Mouse (Mus musculus): ENCODE results near the gene Yme1l1. TPM values are rescaled to one million over a fixed set of nuclear protein-coding genes. Genes with fewer than 3 reads are reported as not detected.

Gene Yme1l1
- polyA plus RNA-seq (2015; fragmentation: Nextera tagmentation; extraction: Ambion mirVana), result 53.1 and 55.7 TPM in 2 replicates

- H3K36me3 ChIP-seq, result no peaks in the 10 kb centered on the region
- under 1% methylated on average over 61 of the region's 61 CpGs for WGBS
- peak; percentile 98 for ATAC-seq (ENCODE audit: low FRiP score, low read depth)
These were observed at the start of gene Yme1l1, which contains the start of gene Mastl for GRCm38 (mm10) chr2:23155777-23156607. Gene Yme1l1, plus strand, starts transcription at chr2:23156369. Gene Mastl, minus strand, starts transcription at chr2:23156024.

GRCm38 (mm10) chr2:23119573-23119972, 36.6 kb upstream of the Yme1l1 start:
- Histone ChIP-seq H3K27ac (replicated peaks) (no peak overlapping the region), H3K9me3 (no peaks in the 10 kb centered on the region), H3K4me3 (no peak overlapping the region), H3K4me2 (no peak overlapping the region), H3K9ac (no peak overlapping the region), H3K4me1 (replicated peaks) (no peaks in the 10 kb centered on the region), H3K36me3 (peaks cover 6% of the 10 kb centered on the region; the same call in 1 of the 2 replicates), H3K27me3 (no peaks in the 10 kb centered on the region)
- no peak for ATAC-seq (ENCODE audit: low FRiP score, low read depth)

More at GRCm38 (mm10) chr2:23155777-23156607, at the start of gene Yme1l1, which contains the start of gene Mastl:
- H3K9ac ChIP-seq, result peak within 1 kb of the TSS; percentile 75
- peak within 1 kb of the TSS; percentile 79 for H3K4me3 ChIP-seq
- H3K27ac ChIP-seq (replicated peaks), result peak within 1 kb of the TSS; percentile 98
- no peaks in the 10 kb centered on the region for H3K27me3 ChIP-seq
- peak within 1 kb of the TSS; percentile 86 for H3K4me2 ChIP-seq
- H3K9me3 ChIP-seq, result no peaks in the 10 kb centered on the region
- peaks cover 32% of the 10 kb centered on the region for H3K4me1 ChIP-seq (replicated peaks)

GRCm38 (mm10) chr2:23155199-23155621, 959 bp upstream of the Yme1l1 start:
- peak overlapping the region; percentile 86 for H3K4me2 ChIP-seq
- peak overlapping the region; percentile 65 for H3K9ac ChIP-seq
- WGBS, result 7% methylated on average over 5 of the region's 5 CpGs
- H3K4me3 ChIP-seq, result peak overlapping the region; percentile 79
- no peaks in the 10 kb centered on the region for H3K27me3 ChIP-seq
- H3K4me1 ChIP-seq (replicated peaks), result peaks cover 32% of the 10 kb centered on the region
- H3K36me3 ChIP-seq, result no peaks in the 10 kb centered on the region
- ATAC-seq (ENCODE audit: low FRiP score, low read depth), result no peak; the same call in 1 of the 2 replicates
- H3K27ac ChIP-seq (replicated peaks), result peak overlapping the region; percentile 98; the same call in 1 of the 2 replicates
- no peaks in the 10 kb centered on the region for H3K9me3 ChIP-seq

- H3K9ac ChIP-seq, result peak overlapping the region; percentile 75
- under 1% methylated on average over 17 of the region's 17 CpGs for WGBS
- peak overlapping the region; percentile 98 for H3K27ac ChIP-seq (replicated peaks)
These were observed 476 bp downstream of the Yme1l1 start for GRCm38 (mm10) chr2:23156608-23157081.

GRCm38 (mm10) chr2:23172305-23172704, 16.1 kb downstream of the Yme1l1 start:
- Histone ChIP-seq H3K4me2 (no peak overlapping the region), H3K9ac (no peak overlapping the region), H3K9me3 (no peaks in the 10 kb centered on the region), H3K4me1 (replicated peaks) (no peaks in the 10 kb centered on the region), H3K36me3 (peaks cover 71% of the 10 kb centered on the region), H3K4me3 (no peak overlapping the region), H3K27ac (replicated peaks) (no peak overlapping the region), H3K27me3 (no peaks in the 10 kb centered on the region)
- WGBS, result 90% methylated on average over 3 of the region's 3 CpGs
- no peak for ATAC-seq (ENCODE audit: low FRiP score, low read depth)

More at GRCm38 (mm10) chr2:23156608-23157081, 476 bp downstream of the Yme1l1 start:
- Histone ChIP-seq H3K4me3 (peak overlapping the region; percentile 79), H3K4me2 (peak overlapping the region; percentile 86), H3K9me3 (no peaks in the 10 kb centered on the region), H3K4me1 (replicated peaks) (peaks cover 32% of the 10 kb centered on the region), H3K36me3 (no peaks in the 10 kb centered on the region), H3K27me3 (no peaks in the 10 kb centered on the region)
- ATAC-seq (ENCODE audit: low FRiP score, low read depth), result peak; percentile 35

- WGBS, result 87% methylated on average over 1 of the region's 1 CpGs
- peaks cover 56% of the 10 kb centered on the region for H3K36me3 ChIP-seq
- no peaks in the 10 kb centered on the region for H3K9me3 ChIP-seq
- no peak overlapping the region for H3K9ac ChIP-seq
- H3K27me3 ChIP-seq, result no peaks in the 10 kb centered on the region
- H3K27ac ChIP-seq (replicated peaks), result no peak overlapping the region
- H3K4me1 ChIP-seq (replicated peaks), result no peaks in the 10 kb centered on the region
- H3K4me2 ChIP-seq, result no peak overlapping the region
- no peak overlapping the region for H3K4me3 ChIP-seq
- ATAC-seq (ENCODE audit: low FRiP score, low read depth), result no peak
These were observed 38.2 kb downstream of the Yme1l1 start for GRCm38 (mm10) chr2:23194366-23194765.

GRCm38 (mm10) chr2:23201034-23201433, 44.9 kb downstream of the Yme1l1 start:
- Histone ChIP-seq H3K9ac (no peak overlapping the region), H3K4me1 (replicated peaks) (no peaks in the 10 kb centered on the region), H3K4me3 (no peak overlapping the region), H3K9me3 (no peaks in the 10 kb centered on the region), H3K27me3 (no peaks in the 10 kb centered on the region), H3K27ac (replicated peaks) (no peak overlapping the region), H3K36me3 (peaks cover 34% of the 10 kb centered on the region), H3K4me2 (no peak overlapping the region)
- no peak for ATAC-seq (ENCODE audit: low FRiP score, low read depth)
- WGBS, result 87% methylated on average over 1 of the region's 1 CpGs

GRCm38 (mm10) chr2:23202900-23203670, 46.9 kb downstream of the Yme1l1 start:
- Histone ChIP-seq H3K4me2 (no peak overlapping the region), H3K9me3 (no peaks in the 10 kb centered on the region), H3K4me1 (replicated peaks) (no peaks in the 10 kb centered on the region), H3K27me3 (no peaks in the 10 kb centered on the region), H3K27ac (replicated peaks) (no peak overlapping the region), H3K9ac (no peak overlapping the region), H3K4me3 (no peak overlapping the region), H3K36me3 (peaks cover 27% of the 10 kb centered on the region)
- peak; percentile 51; the same call in 1 of the 2 replicates for ATAC-seq (ENCODE audit: low FRiP score, low read depth)
- 66% methylated on average over 15 of the region's 15 CpGs for WGBS

GRCm38 (mm10) chr2:23207070-23207526, 50.9 kb downstream of the Yme1l1 start, which contains the start of gene 4931423N10Rik:
Gene 4931423N10Rik, plus strand, starts transcription at chr2:23207476.
- H3K36me3 ChIP-seq, result 0 out of 2 replicates have a peak, but pooled peaks cover under 1% of the 10 kb centered on the region
- H3K9me3 ChIP-seq, result no peaks in the 10 kb centered on the region
- no peaks in the 10 kb centered on the region for H3K27me3 ChIP-seq
- H3K9ac ChIP-seq, result no peak within 1 kb of the TSS
- no peak within 1 kb of the TSS for H3K27ac ChIP-seq (replicated peaks)
- H3K4me1 ChIP-seq (replicated peaks), result no peaks in the 10 kb centered on the region
- no peak within 1 kb of the TSS for H3K4me3 ChIP-seq
- 83% methylated on average over 15 of the region's 15 CpGs for WGBS
- H3K4me2 ChIP-seq, result no peak within 1 kb of the TSS
- no peak for ATAC-seq (ENCODE audit: low FRiP score, low read depth)

- no peak overlapping the region for H3K9ac ChIP-seq
- 87% methylated on average over 5 of the region's 5 CpGs for WGBS
- no peak overlapping the region for H3K27ac ChIP-seq (replicated peaks)
- no peak for ATAC-seq (ENCODE audit: low FRiP score, low read depth)
- H3K4me1 ChIP-seq (replicated peaks), result no peaks in the 10 kb centered on the region
- H3K4me3 ChIP-seq, result no peak overlapping the region
- H3K9me3 ChIP-seq, result no peaks in the 10 kb centered on the region
- H3K36me3 ChIP-seq, result no peaks in the 10 kb centered on the region
- no peak overlapping the region for H3K4me2 ChIP-seq
- H3K27me3 ChIP-seq, result no peaks in the 10 kb centered on the region
These were observed 57.5 kb downstream of the Yme1l1 start for GRCm38 (mm10) chr2:23213661-23214060.

GRCm38 (mm10) chr2:23225199-23225598, 69.0 kb downstream of the Yme1l1 start:
- Histone ChIP-seq H3K4me2 (no peak overlapping the region), H3K36me3 (no peaks in the 10 kb centered on the region), H3K9me3 (no peaks in the 10 kb centered on the region), H3K27me3 (no peaks in the 10 kb centered on the region), H3K4me3 (no peak overlapping the region), H3K27ac (replicated peaks) (no peak overlapping the region), H3K4me1 (replicated peaks) (no peaks in the 10 kb centered on the region), H3K9ac (no peak overlapping the region)
- 60% methylated on average over 7 of the region's 7 CpGs for WGBS
- no peak for ATAC-seq (ENCODE audit: low FRiP score, low read depth)

Data from hindbrain, embryonic 15.5 days (tissue).